Mouse (Mus musculus) olfactory bulb, adult 2 months (tissue): ENCODE data around the gene Senp2.

Experiments
- CTCF ChIP-seq: fragments of 200-500 bp; IDR thresholded peaks from 2 replicates; pipeline ENCODE4 v1.5.1; 2012; ENCODE audit warnings: low read depth, mild to moderate bottlenecking, low read length, moderate library complexity; ENCODE audit not compliant: insufficient read depth
- POLR2A ChIP-seq: fragments of 200-500 bp; IDR thresholded peaks from 2 replicates; pipeline ENCODE4 v1.6.1; 2012; ENCODE audit warnings: mild to moderate bottlenecking, low read depth, low read length, moderate library complexity; ENCODE audit not compliant: insufficient read depth

- TF ChIP-seq CTCF (no peak), POLR2A (no peak)
Observed at GRCm38 (mm10) chr16:22057498-22057897, 48.2 kb downstream of the Senp2 start.
